Mouse (Mus musculus) embryo, embryonic 11.5 days (tissue): Measurements from ENCODE around the gene Sh3gl1.
A peak's percentile ranks its signal among the peaks of the same experiment; 100 is the strongest.
"Not testable (repeated sequence)": the region's sequence is repeated elsewhere in the genome, so short reads cannot be mapped to it uniquely, and the experiment has no call there.

Experiments used
- DNase-seq: peaks from one replicate; pipeline ENCODE4 v3.0.0-alpha.2; 2012; ENCODE audit warnings: low read depth, low spot score

The Sh3gl1 gene

GRCm38 (mm10) chr17:56036176-56036900 is at the start of gene Sh3gl1:
Gene Sh3gl1 (minus strand): TSS chr17:56036635.
- DNase-seq, result peak; percentile 98

- DNase-seq, result peak; percentile 64
Measured at GRCm38 (mm10) chr17:56080781-56081585, 44.5 kb upstream of the Sh3gl1 start.

GRCm38 (mm10) chr17:56079921-56080320 is 43.5 kb upstream of the Sh3gl1 start:
- no peak for DNase-seq

DNA sequence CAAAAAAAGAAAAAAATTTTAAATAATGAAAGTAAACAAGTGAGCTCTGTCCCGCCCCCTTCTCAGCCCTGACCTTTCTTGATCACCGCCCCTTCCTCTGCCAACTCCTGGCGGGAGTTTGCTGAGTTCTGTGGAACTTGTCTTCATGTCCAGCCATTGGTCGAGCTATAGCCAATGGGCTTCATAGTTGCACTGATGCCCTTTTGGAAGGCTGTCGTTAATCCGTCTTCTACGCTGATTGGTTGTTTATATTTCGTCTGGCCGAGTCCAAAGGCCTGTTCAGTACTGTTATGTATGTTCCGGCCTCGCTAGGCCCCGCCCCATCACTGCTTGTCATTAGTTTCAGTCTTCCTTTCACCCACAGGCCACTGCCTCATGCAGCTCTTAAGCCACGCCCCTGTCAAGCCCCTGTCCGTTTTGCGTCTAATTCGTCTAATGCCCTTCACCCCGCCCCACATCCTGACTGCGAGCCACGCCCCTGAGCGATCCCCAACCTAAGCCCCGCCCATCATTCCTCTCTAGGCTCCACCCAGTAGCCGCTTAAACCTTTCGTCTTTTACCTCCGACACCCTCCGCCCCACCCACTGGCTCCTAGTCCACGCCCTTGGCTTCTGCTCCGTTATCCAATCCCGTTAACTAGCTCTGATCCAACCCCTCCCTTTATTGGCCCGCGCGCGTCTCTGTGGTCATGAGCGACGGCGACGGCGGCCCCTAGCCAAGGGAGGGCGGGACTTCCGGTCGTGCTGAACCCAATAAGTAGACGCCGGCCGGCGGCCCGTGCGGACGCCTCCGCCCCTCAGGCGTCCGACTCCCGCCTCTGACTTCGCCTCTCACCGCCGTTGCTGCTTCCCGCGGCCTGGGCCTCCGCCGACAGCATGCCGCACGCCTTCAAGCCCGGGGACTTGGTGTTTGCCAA is 42.7 kb upstream of the Sh3gl1 start, which contains the start of gene Hdgfl2:
Hdgfl2 (plus strand) TSS at position 755 of the 916 bp plus-strand sequence.
- peak; percentile 100 for DNase-seq

GRCm38 (mm10) chr17:56078361-56078760 is 41.9 kb upstream of the Sh3gl1 start:
- not testable (repeated sequence) for DNase-seq

DNA sequence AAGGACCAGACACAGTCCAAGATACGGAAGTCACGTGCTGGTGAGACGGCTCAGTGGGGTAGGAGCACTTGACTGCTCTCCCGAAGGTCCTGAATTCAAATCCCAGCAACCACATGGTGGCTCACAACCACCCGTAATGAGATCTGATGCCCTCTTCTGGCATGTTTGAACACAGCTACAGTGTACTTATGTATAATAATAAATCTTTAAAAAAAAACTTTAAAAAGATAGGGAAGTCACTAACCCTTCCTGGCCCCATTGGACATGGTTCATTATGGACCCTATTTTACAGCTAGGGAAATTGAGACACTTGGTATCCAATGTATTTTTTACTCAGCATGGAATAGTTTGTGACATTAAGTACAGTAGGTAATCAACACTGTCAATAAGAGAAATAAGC is 41.1 kb upstream of the Sh3gl1 start:
- DNase-seq, result no peak

DNA sequence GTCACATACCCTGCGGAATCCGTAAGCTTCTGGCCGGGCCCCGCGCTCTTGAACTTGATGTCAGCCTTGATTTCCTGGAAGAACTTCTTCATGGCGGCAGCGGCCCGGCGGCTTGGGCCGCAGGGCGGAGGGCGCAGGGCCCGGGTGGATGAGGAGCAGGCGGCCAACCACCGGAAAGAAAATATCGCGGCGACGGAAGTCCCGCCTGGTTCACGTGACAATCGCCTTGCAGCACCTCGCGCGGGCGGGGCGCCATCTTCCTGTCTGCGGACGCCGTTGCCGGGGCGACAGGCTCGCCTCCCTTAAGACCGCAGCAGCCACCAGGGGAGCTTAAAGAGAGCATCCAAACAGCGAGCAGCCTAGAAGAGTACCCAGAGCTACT is 38.4 kb upstream of the Sh3gl1 start, which contains the start of gene Ubxn6:
Ubxn6 (minus strand) TSS at position 202 of the 382 bp plus-strand sequence.
- DNase-seq, result peak; percentile 90

DNA sequence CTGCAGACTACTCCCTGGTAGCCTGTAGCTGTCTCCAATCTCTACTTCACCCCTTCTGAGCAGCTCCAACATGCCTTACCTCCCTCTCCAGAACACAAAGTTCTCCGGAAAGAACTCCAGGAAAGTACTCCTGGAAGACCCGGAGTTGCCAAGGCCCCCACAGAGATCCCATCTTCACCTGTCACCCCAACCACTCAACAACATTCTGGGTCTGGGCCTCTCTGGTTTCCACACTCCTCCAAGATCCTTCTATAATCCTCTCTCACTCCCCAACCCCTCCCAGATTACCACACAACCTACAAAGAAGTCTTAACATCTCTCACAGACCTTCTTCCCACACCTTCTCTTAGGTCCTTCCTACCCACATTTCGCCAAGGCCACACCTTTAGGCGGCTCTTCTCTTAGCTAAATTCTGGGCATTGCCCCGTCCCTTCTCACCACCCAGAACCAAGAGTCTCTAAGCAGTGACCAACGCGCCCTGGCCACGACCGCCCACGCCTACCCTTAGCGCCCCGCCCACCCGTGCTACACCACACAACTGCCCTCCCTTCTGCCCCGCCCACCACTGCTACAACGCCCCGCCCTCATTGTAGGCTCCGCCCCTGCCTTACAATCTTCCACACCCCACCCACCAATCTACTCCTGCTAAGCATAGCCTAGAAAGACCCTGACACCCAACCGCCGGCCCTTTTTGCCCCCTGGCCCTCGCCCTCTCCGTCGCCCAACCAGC is 37.8 kb upstream of the Sh3gl1 start:
- DNase-seq, result peak; percentile 72

DNA sequence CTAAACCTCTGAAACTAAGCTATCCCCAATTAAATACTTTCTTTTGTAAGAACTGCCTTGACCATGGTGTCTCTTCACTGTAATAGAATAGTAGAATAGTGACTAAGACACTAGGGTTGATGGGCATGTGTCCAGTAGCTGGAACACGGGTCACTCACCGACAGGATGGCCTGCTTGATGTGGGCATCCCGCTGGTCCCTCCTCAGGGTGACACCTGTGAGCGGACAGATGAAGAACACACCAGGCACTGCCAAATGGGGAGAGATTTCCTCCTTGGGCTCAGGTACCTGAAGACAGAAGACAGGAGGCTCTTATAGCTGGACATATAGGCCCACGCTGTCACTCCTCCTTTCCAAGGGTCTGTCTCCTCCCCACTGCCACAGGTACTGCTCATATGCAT is 35.8 kb upstream of the Sh3gl1 start:
- no peak for DNase-seq

- DNase-seq, result no peak
Measured at GRCm38 (mm10) chr17:56071126-56071525, 34.7 kb upstream of the Sh3gl1 start.

- no peak for DNase-seq
Measured at GRCm38 (mm10) chr17:56069066-56069465, 32.6 kb upstream of the Sh3gl1 start.

DNA sequence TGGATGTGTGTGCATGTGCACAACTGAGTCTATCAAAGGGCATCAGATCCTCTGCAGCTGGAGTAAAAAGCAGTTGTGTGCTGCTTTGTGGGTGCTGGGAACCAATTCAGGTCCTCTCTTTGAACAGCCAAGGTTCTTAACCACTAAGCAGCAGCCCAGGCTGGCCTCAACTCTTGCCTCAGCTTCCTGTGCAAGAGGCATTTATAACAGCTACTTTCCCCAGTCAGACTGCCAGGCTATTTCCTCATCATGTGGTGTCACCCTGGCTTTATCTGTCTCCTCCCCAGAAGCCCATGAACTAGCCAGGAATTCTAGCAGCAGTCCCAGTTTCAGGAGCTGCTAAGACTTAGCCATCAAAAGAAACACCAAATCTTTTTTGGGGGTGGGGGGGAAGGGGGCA is 30.0 kb upstream of the Sh3gl1 start:
- DNase-seq, result no peak

DNA sequence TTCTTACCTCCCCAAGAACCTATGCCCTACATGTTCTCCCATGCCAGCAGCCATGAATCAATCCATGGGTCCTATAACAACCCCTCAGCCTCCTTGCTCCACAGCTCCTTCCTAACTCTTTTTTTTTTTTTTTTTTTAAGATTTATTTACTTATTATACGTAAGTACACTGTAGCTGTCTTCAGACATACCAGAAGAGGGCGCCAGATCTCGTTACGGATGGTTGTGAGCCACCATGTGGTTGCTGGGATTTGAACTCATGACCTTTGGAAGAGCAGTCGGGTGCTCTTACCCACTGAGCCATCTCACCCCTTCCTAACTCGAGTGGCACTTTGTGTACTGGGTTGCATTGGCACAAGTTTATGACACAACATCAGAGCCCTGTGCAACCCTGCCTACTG is 29.3 kb upstream of the Sh3gl1 start:
- DNase-seq, result not testable (repeated sequence)

DNA sequence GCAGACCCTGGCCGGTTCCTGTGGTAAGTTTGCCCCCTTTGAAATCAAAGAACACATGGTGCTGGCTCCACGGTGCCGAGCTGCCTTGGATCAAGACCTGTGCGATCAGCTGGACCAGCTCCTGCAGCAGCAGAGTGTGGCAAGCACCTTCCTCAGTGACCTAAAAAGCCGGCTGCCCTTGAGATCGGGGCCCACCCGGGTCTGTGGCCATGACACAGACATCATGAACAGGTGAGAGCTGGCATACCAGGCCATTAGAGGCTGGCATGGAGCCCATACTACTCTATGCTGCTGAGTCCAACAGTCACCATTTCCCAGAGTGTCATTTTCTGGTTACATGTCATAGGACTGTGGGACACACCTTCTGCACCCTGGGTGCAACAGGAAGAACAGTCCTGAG is 25.6 kb upstream of the Sh3gl1 start:
- no peak for DNase-seq

GRCm38 (mm10) chr17:56057381-56058120 is 21.1 kb upstream of the Sh3gl1 start:
- no peak for DNase-seq

DNA sequence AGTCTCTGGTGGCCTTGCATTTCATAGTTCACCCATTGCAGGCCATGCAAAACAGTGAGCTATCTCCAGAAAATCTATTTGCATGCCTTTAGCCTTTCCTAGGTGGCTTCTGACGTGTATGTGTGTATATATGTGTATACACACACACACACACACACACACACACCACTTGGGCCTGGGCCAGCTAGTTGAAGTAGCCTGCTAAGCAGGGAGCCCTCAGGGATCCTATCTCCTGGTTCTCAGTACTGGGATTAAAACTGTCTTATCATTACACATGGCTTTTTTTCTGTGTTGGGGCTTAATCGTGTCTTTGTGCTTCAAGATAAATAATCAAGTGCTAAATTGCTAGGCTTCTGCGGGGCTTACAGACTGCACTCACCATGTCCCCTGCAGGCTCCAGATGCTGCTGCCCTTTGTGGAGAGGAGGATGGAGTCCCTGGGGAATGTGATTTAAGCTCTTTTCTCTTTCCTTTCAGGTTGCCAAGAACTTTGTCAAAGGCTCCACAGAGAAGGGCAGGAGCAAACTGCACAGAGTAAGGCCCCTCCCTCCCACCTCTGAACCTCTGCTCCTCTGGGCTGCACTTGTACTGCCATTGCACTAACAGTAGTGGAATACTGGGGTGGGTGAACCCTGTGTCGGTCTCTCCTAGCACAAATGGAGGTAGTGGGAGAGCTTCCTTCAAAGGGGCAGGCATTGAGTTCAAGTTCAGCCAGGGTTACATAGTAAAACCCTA is 19.7 kb upstream of the Sh3gl1 start:
- DNase-seq, result no peak

DNA sequence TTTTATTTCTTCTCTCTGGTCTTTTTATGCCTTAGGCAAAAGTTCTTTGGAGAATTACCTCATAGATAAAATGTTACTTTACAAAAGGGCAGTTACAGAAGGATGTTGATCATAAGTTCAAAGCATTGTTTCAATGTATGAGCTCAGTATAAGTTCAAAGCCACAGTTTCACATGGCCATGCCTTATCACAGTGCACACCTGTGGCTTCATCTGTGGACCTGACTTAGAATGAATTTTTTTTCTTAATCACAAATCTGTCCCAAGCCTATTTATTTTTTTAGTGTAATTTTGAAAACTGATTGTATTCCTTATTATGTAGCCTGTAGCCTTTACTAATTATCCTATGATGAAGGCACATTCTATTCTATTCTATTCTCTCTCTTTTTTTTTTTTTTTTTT is 18.5 kb upstream of the Sh3gl1 start:
- no peak for DNase-seq

DNA sequence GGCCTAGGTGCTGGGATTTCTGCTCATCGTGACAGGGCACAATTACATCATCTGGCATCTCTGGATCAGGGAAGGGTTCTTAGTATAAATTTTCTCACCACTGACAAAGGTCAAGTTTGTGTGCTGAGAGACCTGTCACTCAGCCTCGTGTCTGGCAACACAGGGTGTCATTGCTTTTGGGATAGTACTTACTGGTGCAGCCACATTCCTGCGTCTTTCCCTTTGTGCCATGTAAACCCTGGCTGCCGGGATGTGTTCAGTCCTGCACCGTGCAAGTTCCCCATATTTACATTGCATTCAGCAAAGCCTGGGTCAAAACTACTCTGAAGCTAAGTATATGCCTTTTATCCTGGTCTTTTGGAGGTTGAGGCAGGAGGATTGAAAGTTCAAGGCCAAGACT is 14.9 kb upstream of the Sh3gl1 start:
- no peak for DNase-seq

- no peak for DNase-seq
Measured at GRCm38 (mm10) chr17:56040857-56041163, 4.4 kb upstream of the Sh3gl1 start.
